Mouse (Mus musculus): ENCODE results near the gene Pappa. TPM values are rescaled to one million over a fixed set of nuclear protein-coding genes. Genes with fewer than 3 reads are reported as not detected.

Pappa gene
- total and polyA plus RNA-seq, 3 experiments = not detected

DNA sequence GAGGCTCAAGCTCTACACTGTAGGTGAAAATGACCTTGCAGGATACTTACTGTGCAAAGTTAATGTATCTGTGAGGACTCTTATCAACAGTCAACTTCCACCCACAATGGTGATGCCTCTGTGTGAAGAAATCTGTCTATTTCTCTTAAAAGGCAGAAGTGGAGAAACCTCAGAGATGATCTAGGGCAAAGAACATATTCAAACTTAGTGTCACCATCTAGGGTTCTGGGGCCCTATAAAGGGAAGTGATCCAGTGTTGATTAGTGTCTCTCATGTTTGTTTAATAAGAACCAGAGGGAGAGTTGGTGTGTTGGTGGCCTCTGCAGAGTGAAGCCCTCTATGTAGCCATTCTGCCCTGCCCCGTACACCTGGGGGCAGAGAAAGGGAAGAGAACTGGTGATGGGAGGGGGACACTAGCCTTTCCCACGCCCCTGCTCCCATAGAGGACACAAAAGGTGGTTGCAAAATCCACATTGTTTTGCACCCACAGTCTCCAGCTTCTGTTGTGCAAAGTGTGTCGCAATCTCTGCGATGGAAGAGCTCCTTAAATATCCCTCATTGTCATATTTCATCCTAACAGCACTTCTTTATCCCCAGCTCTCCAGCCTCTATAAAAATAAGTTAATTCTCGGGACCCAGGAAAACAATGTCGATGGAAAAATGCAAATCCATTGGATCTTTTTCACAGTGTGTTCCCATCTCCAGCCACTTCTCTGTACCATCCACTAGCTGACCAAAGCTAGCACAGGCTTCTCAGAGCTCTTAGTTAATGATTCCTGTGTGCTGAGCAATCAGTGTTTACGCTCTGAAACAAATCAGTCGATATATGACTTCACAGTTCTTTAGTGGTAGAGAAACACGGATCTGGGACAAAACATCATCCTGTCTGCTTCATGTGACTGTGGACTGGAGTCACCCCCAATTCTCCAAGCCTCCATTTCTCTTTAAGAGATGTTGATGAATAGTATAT is 174.5 kb downstream of the Pappa start:
- dilution Hi-C loops (cut with MboI; ENCODE audit: extremely low pct_ligation_motif_present, extremely low pct_unique_long_range_greater_than_20kb, low sequenced_read_pairs) (no loop called here), in situ Hi-C loops (cut with MboI; ENCODE audit: low pct_ligation_motif_present, low pct_unique_long_range_greater_than_20kb, low sequenced_read_pairs) (no loop called here)
- no peaks in the 10 kb centered on the region for H3K79me2 ChIP-seq (replicated peaks; ENCODE audit: control insufficient read depth, extremely low read depth, insufficient read depth, poor library complexity, severe bottlenecking)
- no peak overlapping the region for H3K27ac ChIP-seq (ENCODE audit: insufficient read depth, low read depth)
- H3K9ac ChIP-seq (ENCODE audit: insufficient read depth, low read depth) = no peak overlapping the region
- H3K4me1 ChIP-seq (ENCODE audit: control insufficient read depth in 1 of 2, insufficient read depth in 2 of 2) = no peaks in the 10 kb centered on the region
- H3K4me2 ChIP-seq (ENCODE audit: insufficient read depth, low read depth, poor library complexity, severe bottlenecking) = no peak overlapping the region
- H3K36me3 ChIP-seq (replicated peaks in 1 of 2; ENCODE audit: control insufficient read depth in 1 of 2, insufficient read depth in 1 of 2, low read length in 1 of 2) = no peaks in the 10 kb centered on the region
- no peak overlapping the region for H3K4me3 ChIP-seq (replicated peaks in 1 of 3; ENCODE audit: low read depth in 2 of 3, low read length in 2 of 3, poor library complexity in 1 of 3)
- peaks cover 69% of the 10 kb centered on the region for H3K9me3 ChIP-seq (replicated peaks; ENCODE audit: low read length)
- H3K27me3 ChIP-seq (replicated peaks) = no peaks in the 10 kb centered on the region
- no peak for DNase-seq (ENCODE audit: extremely low read depth)
- no peak for TF ChIP-seq USF2 (conservative IDR thresholded peaks at IDR 0.05; ENCODE audit: low read depth, low read length)
- no peak for TF ChIP-seq EP300 (IDR thresholded peaks at IDR 0.05; ENCODE audit: low read length)
- TF ChIP-seq E2F4 (IDR thresholded peaks at IDR 0.05; ENCODE audit: insufficient replicate concordance, low read depth, low read length) = no peak

DNA sequence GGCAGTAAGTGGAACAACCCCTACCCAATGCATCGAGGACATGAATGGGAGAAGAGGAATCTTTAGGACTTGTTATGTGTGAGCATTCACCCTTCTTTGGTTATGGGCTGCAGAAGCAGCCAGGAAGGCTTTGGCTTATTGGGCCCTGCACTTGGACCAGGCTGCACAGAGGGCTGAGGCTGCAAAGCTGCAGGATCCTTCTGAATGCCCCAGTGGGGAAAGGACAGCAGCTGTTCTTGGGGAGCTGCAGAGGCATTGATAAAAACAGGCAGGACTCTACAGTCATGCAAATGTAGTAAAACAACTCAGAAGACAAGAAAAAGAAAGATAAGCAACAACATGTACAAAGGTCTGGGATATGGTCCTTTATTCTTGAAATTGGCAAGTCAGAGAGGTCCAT is 175.4 kb downstream of the Pappa start:
- in situ Hi-C loops (cut with MboI; ENCODE audit: low pct_ligation_motif_present, low pct_unique_long_range_greater_than_20kb, low sequenced_read_pairs) = no loop called here
- dilution Hi-C loops (cut with MboI; ENCODE audit: extremely low pct_ligation_motif_present, extremely low pct_unique_long_range_greater_than_20kb, low sequenced_read_pairs) = no loop called here
- H3K79me2 ChIP-seq (replicated peaks; ENCODE audit: control insufficient read depth, extremely low read depth, insufficient read depth, poor library complexity, severe bottlenecking) = no peaks in the 10 kb centered on the region
- no peaks in the 10 kb centered on the region for H3K36me3 ChIP-seq (replicated peaks in 1 of 2; ENCODE audit: control insufficient read depth in 1 of 2, insufficient read depth in 1 of 2, low read length in 1 of 2)
- H3K4me1 ChIP-seq (ENCODE audit: control insufficient read depth in 1 of 2, insufficient read depth in 2 of 2) = no peaks in the 10 kb centered on the region
- H3K9me3 ChIP-seq (replicated peaks; ENCODE audit: low read length) = peaks cover 67% of the 10 kb centered on the region
- H3K27me3 ChIP-seq (replicated peaks) = no peaks in the 10 kb centered on the region
- no peak overlapping the region for H3K4me3 ChIP-seq (replicated peaks in 1 of 3; ENCODE audit: low read depth in 2 of 3, low read length in 2 of 3, poor library complexity in 1 of 3)
- DNase-seq (ENCODE audit: extremely low read depth) = no peak
- H3K27ac ChIP-seq (ENCODE audit: insufficient read depth, low read depth) = no peak overlapping the region
- no peak overlapping the region for H3K9ac ChIP-seq (ENCODE audit: insufficient read depth, low read depth)
- no peak overlapping the region for H3K4me2 ChIP-seq (ENCODE audit: insufficient read depth, low read depth, poor library complexity, severe bottlenecking)
- TF ChIP-seq JUND (conservative IDR thresholded peaks at IDR 0.05; ENCODE audit: low read depth, low read length) (no peak), TCF12 (IDR thresholded peaks at IDR 0.05; ENCODE audit: low read depth, low read length) (no peak), GABPA (IDR thresholded peaks at IDR 0.05; ENCODE audit: insufficient replicate concordance, low read depth, low read length) (no peak), ZKSCAN1 (IDR thresholded peaks at IDR 0.05; ENCODE audit: borderline replicate concordance, low read depth, low read length) (no peak), ELF1 (IDR thresholded peaks at IDR 0.05; ENCODE audit: low read depth, low read length) (no peak), POLR2AphosphoS2 (IDR thresholded peaks at IDR 0.05; ENCODE audit: low read depth, low read length) (no peak), E2F4 (IDR thresholded peaks at IDR 0.05; ENCODE audit: insufficient replicate concordance, low read depth, low read length) (no peak)

GRCm38 (mm10) chr4:65300431-65300830 is 176.5 kb downstream of the Pappa start:
- dilution Hi-C loops (cut with MboI; ENCODE audit: extremely low pct_ligation_motif_present, extremely low pct_unique_long_range_greater_than_20kb, low sequenced_read_pairs) (no loop called here), in situ Hi-C loops (cut with MboI; ENCODE audit: low pct_ligation_motif_present, low pct_unique_long_range_greater_than_20kb, low sequenced_read_pairs) (no loop called here)
- TF ChIP-seq HCFC1 (IDR thresholded peaks at IDR 0.05; ENCODE audit: low read depth, low read length) (no peak), CTCF (conservative IDR thresholded peaks at IDR 0.05 in 1 of 2, IDR thresholded peaks at IDR 0.05 in 1 of 2; ENCODE audit: low read depth in 2 of 2, low read length in 2 of 2) (no peak), E2F4 (IDR thresholded peaks at IDR 0.05; ENCODE audit: insufficient replicate concordance, low read depth, low read length) (no peak), ELF1 (IDR thresholded peaks at IDR 0.05; ENCODE audit: low read depth, low read length) (no peak), JUND (conservative IDR thresholded peaks at IDR 0.05; ENCODE audit: low read depth, low read length) (no peak), MAZ (IDR thresholded peaks at IDR 0.05; ENCODE audit: low read depth, low read length) (no peak), ZNF384 (IDR thresholded peaks at IDR 0.05; ENCODE audit: low read depth, low read length) (no peak), MAX (IDR thresholded peaks at IDR 0.05; ENCODE audit: low read length) (no peak), MAFK (IDR thresholded peaks at IDR 0.05; ENCODE audit: insufficient replicate concordance, low read length) (no peak), MYC (IDR thresholded peaks at IDR 0.05; ENCODE audit: low read depth, low read length) (no peak), UBTF (IDR thresholded peaks at IDR 0.05; ENCODE audit: low read depth, low read length) (no peak), ZMIZ1 (IDR thresholded peaks at IDR 0.05; ENCODE audit: low read depth, low read length) (no peak)
- no peak for DNase-seq (ENCODE audit: extremely low read depth)
- H3K9ac ChIP-seq (ENCODE audit: insufficient read depth, low read depth) = no peak overlapping the region
- no peak overlapping the region for H3K4me3 ChIP-seq (replicated peaks in 1 of 3; ENCODE audit: low read depth in 2 of 3, low read length in 2 of 3, poor library complexity in 1 of 3)
- no peaks in the 10 kb centered on the region for H3K79me2 ChIP-seq (replicated peaks; ENCODE audit: control insufficient read depth, extremely low read depth, insufficient read depth, poor library complexity, severe bottlenecking)
- no peaks in the 10 kb centered on the region for H3K4me1 ChIP-seq (ENCODE audit: control insufficient read depth in 1 of 2, insufficient read depth in 2 of 2)
- H3K36me3 ChIP-seq (replicated peaks in 1 of 2; ENCODE audit: control insufficient read depth in 1 of 2, insufficient read depth in 1 of 2, low read length in 1 of 2) = no peaks in the 10 kb centered on the region
- peaks cover 67% of the 10 kb centered on the region for H3K9me3 ChIP-seq (replicated peaks; ENCODE audit: low read length)
- H3K27me3 ChIP-seq (replicated peaks) = no peaks in the 10 kb centered on the region
- H3K4me2 ChIP-seq (ENCODE audit: insufficient read depth, low read depth, poor library complexity, severe bottlenecking) = no peak overlapping the region
- H3K27ac ChIP-seq (ENCODE audit: insufficient read depth, low read depth) = no peak overlapping the region
